Mouse (Mus musculus) cerebellum, postnatal 4 days (tissue): Measurements from ENCODE around the gene Cfb.
A peak's percentile ranks its signal among the peaks of the same experiment; 100 is the strongest.
"Not testable (repeated sequence)": the region's sequence is repeated elsewhere in the genome, so short reads cannot be mapped to it uniquely, and the experiment has no call there.

Experiments
- DNase-seq, 2 experiments: peaks; one replicate each; pipeline ENCODE4 v3.0.0; 2022; ENCODE audit warnings: low spot score in 2 of 2, mixed read lengths in 1 of 2

The Cfb gene

DNA sequence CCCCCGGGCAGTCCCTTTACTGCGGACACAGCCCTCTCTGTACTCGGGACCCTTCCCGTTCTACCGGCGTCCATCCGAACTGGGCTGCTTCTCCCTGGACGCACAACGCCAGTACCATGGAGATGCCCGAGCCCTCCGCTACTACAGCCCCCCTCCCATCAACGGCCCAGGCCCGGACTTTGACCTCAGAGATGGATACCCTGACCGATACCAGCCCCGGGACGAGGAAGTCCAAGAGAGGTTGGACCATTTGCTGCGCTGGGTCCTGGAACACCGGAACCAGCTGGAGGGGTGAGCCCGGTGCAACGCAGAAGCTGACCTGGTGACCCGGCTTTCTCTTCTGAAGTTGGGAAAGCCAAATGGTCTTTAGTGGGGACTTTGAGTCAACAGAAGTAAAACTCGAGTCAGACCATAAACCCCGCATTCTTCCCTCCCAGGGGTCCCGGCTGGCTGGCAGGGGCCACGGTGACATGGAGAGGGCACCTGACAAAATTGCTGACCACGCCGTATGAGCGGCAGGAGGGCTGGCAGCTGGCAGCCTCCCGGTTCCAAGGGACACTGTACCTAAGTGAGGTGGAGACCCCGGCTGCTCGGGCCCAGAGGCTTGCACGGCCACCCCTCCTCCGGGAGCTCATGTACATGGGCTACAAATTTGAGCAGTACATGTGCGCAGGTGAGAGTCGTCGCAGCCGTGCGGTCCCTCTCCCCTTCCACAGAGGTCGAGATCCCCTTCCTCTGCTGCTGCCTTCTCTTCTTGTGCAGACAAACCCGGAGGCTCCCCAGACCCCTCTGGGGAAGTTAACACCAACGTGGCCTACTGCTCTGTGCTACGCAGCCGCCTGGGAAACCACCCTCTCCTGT lies 24.6 kb downstream of the Cfb start:
- peak in 1 of 2 experiments; percentile 28 for DNase-seq

DNA sequence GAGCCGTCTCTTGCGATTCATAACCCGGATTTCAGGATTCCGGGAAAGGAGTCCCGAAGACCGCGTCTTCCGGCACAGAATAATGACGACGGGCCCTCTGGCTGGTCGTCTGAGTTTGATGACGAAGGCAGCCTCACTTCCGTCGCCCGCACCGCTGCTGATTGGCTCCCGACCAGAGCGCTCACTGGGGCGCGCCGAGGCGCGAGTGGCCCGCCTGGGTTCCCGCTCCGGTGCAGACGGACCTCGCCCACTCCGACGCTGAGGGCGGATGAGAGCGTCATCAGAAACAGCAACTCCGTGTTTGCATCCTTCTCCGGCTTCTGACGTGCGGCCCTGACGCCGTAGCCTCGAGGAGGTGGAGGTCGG lies 25.5 kb downstream of the Cfb start, which contains the start of the genes Stk19 and Dxo:
TSS of gene Stk19 (minus strand) at position 90 of the 366 bp plus-strand sequence.
TSS of gene Dxo (plus strand) at position 164 of the 366 bp plus-strand sequence.
- peak; percentile 94 to 97 for DNase-seq

DNA sequence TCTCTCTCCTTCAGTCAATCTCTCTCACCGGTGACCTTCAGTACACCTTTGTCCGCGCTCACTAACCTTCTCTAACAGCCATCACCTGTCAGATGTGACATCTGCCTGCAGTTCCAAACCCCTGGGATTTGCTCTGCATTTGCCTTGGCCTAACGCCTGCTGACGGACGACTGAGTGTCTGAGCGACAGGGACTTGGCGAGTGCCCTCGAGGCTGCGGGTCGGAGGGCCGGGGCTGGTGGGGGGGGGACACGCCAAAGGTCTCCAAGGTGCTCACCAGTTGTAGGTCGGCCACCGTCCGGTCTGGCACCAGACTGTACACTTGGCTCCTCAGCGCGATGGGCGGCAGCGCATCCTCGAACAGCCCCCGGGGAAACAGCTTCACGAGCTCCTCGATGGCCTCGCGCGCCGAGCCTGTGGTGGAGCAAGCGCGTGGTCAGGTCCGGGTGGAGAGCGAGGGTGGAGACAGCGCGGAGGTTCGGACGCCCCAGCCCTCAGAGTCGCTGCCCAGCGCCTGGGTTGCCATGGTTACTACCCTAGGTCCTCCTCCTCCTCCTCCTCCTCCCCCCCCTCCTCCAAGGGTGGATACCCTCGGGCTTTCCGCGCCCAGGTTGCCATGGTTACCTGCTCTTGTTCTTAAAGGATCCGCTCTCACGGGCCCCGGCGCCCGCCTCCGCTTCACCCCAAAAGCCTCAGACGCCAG lies 26.0 kb downstream of the Cfb start:
- no peak for DNase-seq

DNA sequence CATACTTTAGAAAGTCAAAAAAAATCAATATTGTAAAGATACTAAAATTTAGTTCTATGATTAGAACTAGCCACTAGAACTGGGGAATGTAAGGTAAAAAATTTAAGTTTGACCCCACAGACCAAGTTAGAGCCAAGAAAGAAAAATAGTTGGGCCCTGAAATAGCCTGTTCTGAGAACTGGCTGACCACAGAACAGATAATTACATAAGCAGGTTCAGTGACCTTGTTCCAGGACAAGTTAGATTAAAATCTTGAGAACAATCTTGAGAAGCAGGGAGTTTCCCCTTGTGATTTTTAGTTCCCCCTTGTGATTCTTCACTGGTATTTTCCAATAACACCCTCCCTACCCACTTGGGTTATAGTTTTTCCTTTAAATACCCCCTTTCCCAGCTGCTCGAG lies 31.5 kb downstream of the Cfb start:
- DNase-seq = not testable (repeated sequence)

DNA sequence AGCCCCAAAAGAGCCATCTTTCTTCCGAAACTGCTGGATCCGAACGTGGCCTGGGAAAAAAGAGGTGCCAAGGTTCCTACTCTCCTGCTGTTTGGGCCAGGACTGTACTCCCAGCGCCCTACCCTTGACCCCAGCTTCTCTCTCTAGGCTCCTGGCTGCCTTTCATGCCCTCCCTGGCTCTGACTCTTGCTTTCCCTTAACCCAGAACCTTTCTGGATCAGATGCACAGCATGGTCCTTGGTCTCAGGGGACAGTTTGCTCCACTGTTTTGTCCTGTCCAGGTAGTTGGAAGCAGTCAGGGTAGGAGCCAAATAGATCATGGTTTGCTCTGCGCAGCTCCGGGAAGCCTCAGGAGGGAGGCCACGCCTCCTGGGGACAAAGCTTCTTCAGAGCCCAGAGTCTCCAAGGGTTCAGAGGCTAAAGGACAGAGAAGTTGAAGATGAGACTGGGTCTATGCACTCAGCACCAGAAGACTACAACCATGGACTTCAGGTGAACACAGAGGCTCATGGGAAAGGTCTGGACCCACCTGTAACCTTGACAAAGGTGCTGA lies 47.4 kb downstream of the Cfb start:
- no peak for DNase-seq

DNA sequence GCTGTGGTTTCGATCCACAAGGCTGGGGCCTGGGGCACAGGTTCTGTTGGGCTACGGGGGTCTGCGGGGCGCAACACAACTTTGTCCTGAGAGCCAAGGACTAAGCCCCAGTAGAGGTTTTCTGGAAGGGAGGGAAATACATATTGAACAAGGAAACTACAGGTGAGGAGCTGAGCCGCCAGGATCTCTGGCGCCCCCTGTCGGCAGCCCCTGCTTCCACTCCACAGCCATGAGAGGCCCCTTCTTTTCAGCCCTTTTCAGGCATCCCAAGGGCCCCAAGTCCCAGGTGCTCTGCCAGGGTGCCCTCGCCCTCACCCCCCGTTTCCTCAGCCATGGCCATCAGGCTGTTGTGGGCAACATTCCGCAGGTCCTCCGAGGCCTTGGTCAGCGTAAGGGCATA lies 48.6 kb downstream of the Cfb start:
- DNase-seq = peak in 1 of 2 experiments; percentile 28

DNA sequence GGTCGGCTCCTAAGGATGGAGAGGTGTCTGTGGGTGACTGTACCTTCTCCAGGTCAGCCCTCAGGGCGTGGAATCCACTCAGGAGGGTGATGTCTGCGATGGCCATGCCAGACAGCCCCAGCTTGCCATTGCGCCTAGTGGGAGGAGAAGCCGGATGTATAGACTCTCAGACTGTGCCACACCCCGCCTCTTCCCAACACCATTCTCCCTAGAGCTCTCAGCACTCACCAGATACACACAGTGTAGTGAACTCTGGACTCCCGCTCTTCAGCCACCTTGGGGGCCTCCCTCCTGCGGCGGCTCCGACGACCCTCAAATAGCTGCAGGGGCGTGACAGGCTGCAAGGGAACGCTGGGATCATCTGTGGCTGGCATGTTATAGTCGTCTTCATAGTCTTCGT lies 51.0 kb downstream of the Cfb start:
- no peak for DNase-seq

DNA sequence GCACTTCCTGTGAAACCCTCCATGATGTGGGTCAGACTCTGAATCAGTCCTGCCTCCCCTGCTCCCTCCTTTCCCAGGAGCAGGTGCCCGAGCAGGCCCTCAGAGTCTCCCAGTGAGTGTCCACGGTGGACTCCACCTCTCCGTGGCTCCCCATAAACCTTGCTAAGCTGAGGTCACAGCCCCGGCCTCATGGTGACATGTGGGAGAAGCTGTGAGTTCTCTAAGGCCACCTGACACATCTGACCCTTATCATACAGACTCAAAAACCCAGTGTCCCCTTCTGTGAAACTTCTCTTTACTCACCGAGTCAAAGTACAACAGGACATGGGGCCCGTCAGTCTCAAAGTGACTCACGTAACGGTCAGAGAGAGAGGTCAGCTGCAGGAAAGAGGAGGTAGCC lies 51.5 kb downstream of the Cfb start:
- DNase-seq = not testable (repeated sequence)

DNA sequence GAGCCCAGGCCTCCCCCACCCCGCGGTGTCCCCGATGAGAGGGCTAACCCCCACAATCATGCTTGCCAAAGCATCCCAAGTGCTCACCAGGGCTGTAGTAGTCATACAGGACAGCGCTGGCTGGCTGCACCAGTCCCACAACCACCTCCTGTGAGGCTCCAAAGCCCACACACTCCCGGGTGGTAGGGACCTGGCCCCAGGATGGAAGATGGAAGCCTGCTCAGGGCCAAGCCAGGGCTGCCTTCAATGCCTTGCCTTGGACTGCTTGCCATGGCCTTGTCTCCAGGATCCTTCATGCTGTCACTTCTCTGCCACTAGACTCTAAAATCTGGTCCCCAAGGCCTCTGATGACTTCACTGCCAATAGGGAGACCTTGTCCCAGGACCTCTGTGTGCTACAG lies 51.9 kb downstream of the Cfb start:
- DNase-seq = not testable (repeated sequence)

DNA sequence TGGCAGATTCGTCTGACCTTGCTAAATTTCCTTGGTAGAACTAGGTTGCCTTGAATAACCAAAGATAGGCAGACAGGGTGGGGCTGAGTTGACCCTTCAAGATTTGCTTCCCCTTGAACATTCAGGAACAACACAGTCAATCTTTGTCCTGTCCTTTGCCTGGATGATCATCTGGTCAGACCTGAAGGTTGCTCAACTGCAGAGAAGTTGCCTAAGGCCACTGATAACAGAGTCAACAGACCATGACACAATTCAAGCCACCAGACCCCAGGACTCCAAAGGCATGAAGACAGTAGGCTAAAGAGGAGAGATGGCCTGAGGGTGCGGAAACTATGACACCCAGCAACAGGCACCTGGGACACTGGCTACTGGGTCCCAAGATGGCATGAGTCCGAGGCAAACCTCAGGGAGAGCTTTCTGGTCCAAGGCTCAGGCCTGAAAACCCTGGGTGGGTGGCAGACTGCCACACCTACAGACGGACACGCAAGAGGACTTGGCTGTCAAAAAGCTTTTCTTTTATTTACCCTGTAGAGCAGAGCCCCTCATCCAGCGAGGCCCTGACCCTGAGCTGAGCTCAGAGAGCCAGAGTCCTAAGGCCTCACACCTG lies 53.6 kb downstream of the Cfb start:
- DNase-seq = peak in 1 of 2 experiments; percentile 11

DNA sequence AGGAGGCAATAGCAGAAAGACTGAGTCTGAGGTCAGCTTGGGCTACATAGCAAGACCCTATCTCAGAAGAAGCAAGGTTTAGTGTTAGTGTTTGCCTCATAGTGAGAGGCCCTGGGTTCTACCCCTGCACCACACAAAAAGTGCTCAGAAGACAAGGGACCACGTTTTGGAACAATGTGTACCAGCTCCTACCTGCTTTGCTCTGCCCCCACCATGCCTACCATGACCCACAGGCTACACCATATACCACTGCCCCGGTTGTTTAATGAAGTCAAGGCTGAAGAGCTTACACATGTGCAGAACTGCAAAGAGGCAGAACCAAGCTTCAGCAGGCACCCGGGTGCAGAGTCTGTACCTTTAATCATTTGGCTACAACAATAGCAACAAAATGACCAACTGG lies 55.1 kb downstream of the Cfb start:
- DNase-seq = no peak
